Mouse (Mus musculus) G1E (cell line): ENCODE results near the gene G430095P16Rik.

Experiments used
- CTCF ChIP-seq: IDR thresholded peaks from 2 replicates; pipeline ENCODE4 v1.5.1; 2012; ENCODE audit warnings: low read depth, low read length, inconsistent platforms, mixed read lengths
- GATA1 ChIP-seq: IDR thresholded peaks from 2 replicates; pipeline ENCODE4 v1.6.1; 2012; ENCODE audit warnings: borderline replicate concordance, low read length, inconsistent platforms, mixed read lengths
- TAL1 ChIP-seq: conservative IDR thresholded peaks from 2 replicates; pipeline ENCODE4 v1.6.1; 2012; ENCODE audit warnings: low read depth, low read length, inconsistent platforms, mixed read lengths

DNA sequence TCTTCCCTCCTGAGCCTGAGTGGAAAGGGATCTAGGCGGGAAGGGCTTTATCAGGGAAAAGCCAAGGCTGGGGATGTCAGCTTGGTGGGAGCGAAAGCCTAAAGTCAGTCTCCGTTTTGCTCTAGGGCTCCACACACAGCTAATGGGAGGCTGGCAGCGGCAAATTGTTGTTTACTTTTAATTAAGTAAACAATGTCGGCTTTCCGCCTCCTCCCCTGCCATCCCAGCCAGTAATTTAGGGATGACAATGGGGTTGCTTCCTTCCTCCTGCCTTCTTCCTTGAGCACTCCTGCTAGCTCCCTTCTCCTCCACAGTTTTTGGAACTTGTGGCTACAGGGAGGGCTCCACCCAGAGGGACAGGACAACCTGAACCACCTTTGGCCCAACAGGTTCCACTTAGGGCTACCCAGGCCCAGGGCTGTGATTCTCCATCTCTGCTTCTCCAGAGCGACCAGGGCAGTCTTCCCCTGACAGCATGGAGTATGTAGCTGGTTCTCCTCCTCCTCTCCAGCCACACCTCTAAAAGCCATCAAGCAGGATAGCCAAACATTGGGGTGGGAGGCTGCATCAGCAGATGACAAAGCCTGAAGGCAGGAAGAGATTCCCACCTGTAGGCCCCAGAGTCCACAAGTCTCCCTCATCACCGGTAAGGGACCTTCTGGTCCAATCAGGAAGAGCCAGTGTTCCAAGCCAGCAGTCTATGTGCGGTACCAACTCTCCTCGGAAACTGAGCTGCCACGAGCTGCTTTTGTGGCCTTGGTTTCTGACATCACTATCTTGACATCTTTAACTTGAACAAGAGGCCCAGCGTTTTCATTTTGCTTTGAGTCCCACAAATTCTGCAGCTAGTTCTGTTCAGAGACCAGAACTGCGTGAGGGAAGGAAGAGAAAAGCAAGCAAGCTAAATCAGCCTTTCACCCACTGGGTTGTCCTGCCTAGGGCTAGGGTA, 18.4 kb downstream of the G430095P16Rik start:
- TF ChIP-seq CTCF (no peak), TAL1 (no peak), GATA1 (no peak)
